Mouse (Mus musculus): ENCODE results near the gene Map7. TPM values are rescaled to one million over a fixed set of nuclear protein-coding genes. Genes with fewer than 3 reads are reported as not detected.

Gene Map7
- polyA plus RNA-seq, 1 experiment from 2014 or later = 7.4 TPM

DNA sequence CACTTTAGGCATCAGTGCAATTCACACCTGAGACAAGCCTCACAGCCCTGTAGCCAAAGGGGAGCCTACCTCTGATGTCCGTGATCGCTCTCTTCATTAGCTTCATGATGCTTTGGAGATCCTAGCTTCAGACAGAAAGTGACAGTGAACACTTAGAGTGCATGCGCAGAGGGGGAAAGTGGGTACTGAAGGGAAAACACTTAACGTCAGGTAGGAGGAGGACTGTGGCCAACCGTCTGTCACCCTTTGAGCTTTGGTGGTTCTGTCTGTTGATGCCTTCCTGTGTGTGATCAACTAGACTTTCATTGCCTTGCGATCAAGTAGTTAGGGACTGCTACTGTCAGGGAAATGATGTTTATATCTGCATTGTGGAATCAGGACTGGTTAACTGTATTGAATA, 114.6 kb downstream of the Map7 start:
- H3K9me3 ChIP-seq (replicated peaks) = no peaks in the 10 kb centered on the region
- H3K4me1 ChIP-seq (replicated peaks) = peaks cover under 1% of the 10 kb centered on the region; the same call in 1 of the 2 replicates
- H3K4me3 ChIP-seq = no peak overlapping the region
- no peaks in the 10 kb centered on the region for H3K36me3 ChIP-seq
- no peak overlapping the region for H3K27ac ChIP-seq (ENCODE audit: poor library complexity, severe bottlenecking)
- ATAC-seq (ENCODE audit: insufficient number of reproducible peaks, low FRiP score) = no peak
- no peaks in the 10 kb centered on the region for H3K27me3 ChIP-seq (replicated peaks)
- H3K9ac ChIP-seq = no peak overlapping the region
- 84% methylated on average over 6 of the region's 6 CpGs for WGBS
- H3K4me2 ChIP-seq = no peak overlapping the region

DNA sequence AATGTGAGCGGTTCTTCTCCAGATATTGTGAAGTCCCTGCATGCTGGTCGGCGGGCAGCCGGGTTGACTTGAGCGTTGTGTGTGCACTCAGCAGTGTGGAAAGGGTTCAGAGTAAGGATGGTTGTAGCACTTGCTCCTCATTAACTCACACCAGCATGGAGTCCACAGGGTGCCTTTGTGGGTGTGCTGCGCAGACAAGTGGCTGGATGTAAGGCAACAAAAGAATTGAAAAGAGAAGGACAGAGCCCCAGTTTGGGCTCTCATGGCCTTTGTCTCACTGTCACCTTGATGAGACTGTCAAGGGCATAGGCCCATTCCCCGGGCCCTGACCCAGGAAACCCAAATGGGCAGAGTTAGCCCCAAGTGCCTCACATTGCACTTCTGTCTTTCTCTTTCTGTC, 116.2 kb downstream of the Map7 start:
- Histone ChIP-seq H3K27me3 (replicated peaks) (no peaks in the 10 kb centered on the region), H3K27ac (ENCODE audit: poor library complexity, severe bottlenecking) (no peak overlapping the region), H3K9me3 (replicated peaks) (no peaks in the 10 kb centered on the region), H3K9ac (no peak overlapping the region), H3K4me2 (no peak overlapping the region), H3K4me3 (no peak overlapping the region), H3K4me1 (replicated peaks) (no peaks in the 10 kb centered on the region; the same call in 1 of the 2 replicates), H3K36me3 (no peaks in the 10 kb centered on the region)
- WGBS = 89% methylated on average over 7 of the region's 7 CpGs
- no peak for ATAC-seq (ENCODE audit: insufficient number of reproducible peaks, low FRiP score)

DNA sequence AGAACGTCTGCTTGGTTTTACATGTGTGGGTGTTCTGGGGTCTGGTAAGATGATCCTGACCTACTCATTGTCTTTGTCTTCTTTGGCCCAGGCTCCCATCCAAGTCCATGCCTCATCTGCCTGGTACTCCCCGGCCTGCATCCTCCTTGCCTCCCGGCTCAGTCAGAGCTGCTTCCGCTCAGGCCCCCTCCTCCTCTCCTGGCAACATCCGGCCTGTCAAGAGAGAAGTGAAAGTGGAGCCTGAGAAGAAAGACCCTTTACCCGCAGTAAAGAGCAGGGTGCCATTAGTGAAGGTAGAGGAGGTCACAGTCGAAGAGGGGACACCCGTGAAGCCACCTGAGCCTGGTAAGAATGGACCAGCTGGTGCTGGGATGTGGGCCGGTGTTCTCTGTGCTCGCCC, 118.8 kb downstream of the Map7 start:
- no peak overlapping the region for H3K9ac ChIP-seq
- WGBS = 64% methylated on average over 10 of the region's 10 CpGs
- peaks cover 2% of the 10 kb centered on the region; the same call in 1 of the 2 replicates for H3K36me3 ChIP-seq
- no peak overlapping the region for H3K4me2 ChIP-seq
- H3K27ac ChIP-seq (ENCODE audit: poor library complexity, severe bottlenecking) = no peak overlapping the region
- H3K4me3 ChIP-seq = no peak overlapping the region
- H3K4me1 ChIP-seq (replicated peaks) = no peaks in the 10 kb centered on the region; the same call in 1 of the 2 replicates
- no peaks in the 10 kb centered on the region for H3K27me3 ChIP-seq (replicated peaks)
- no peak for ATAC-seq (ENCODE audit: insufficient number of reproducible peaks, low FRiP score)
- peaks cover 2% of the 10 kb centered on the region; the same call in 1 of the 2 replicates for H3K9me3 ChIP-seq (replicated peaks)

DNA sequence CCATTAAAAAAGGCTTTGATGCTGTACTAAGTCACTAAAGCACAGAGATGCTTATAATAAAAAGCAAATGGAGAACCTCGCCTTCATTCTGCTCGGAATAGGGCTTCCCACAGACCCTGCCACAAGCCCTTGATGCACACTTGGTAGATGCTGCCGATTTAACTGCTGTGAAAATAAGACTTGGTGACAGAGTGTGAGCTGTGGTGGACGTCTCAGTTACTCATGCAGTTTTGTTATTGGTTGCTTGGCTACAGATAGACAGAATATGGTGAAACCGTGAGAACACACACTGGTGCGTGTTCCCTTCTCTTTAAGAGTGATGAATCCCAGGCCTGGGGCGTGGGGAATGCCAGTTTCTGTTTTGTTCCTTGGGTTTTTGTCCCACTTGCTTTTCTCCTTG, 120.7 kb downstream of the Map7 start:
- WGBS = 59% methylated on average over 7 of the region's 7 CpGs
- peaks cover 9% of the 10 kb centered on the region; the same call in 1 of the 2 replicates for H3K4me1 ChIP-seq (replicated peaks)
- no peak overlapping the region for H3K4me2 ChIP-seq
- peaks cover 2% of the 10 kb centered on the region; the same call in 1 of the 2 replicates for H3K36me3 ChIP-seq
- H3K9me3 ChIP-seq (replicated peaks) = peaks cover 3% of the 10 kb centered on the region; the same call in 1 of the 2 replicates
- no peak for ATAC-seq (ENCODE audit: insufficient number of reproducible peaks, low FRiP score)
- H3K4me3 ChIP-seq = no peak overlapping the region
- 0 out of 2 replicates have a peak, but pooled peaks cover 5% of the 10 kb centered on the region for H3K27me3 ChIP-seq (replicated peaks)
- no peak overlapping the region for H3K9ac ChIP-seq
- H3K27ac ChIP-seq (ENCODE audit: poor library complexity, severe bottlenecking) = no peak overlapping the region

DNA sequence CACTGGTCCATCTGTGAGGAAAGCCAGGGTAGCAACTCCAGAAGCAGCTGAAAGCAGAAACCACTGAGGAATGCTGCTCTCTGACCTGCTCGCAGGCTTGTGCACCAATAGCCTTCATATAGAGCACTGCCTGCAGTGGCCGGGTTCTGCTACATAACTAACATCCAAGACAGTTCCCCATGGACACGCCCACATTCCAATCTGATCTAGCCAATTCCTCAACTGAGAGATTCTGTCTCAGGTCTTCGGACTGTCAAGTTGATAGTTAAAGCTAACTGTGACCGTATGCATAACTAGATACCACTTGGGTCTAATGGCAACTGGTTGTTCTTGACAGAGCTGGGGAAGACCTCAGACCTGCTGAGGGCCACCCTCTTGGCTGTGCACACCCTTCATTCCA, 124.1 kb downstream of the Map7 start:
- ATAC-seq (ENCODE audit: insufficient number of reproducible peaks, low FRiP score) = no peak
- Histone ChIP-seq H3K4me2 (no peak overlapping the region), H3K9me3 (replicated peaks) (peaks cover 3% of the 10 kb centered on the region; the same call in 1 of the 2 replicates), H3K4me1 (replicated peaks) (peaks cover 17% of the 10 kb centered on the region), H3K27ac (ENCODE audit: poor library complexity, severe bottlenecking) (no peak overlapping the region), H3K36me3 (peaks cover 2% of the 10 kb centered on the region; the same call in 1 of the 2 replicates), H3K4me3 (no peak overlapping the region), H3K9ac (no peak overlapping the region), H3K27me3 (replicated peaks) (0 out of 2 replicates have a peak, but pooled peaks cover 5% of the 10 kb centered on the region)
- 87% methylated on average over 5 of the region's 5 CpGs for WGBS

DNA sequence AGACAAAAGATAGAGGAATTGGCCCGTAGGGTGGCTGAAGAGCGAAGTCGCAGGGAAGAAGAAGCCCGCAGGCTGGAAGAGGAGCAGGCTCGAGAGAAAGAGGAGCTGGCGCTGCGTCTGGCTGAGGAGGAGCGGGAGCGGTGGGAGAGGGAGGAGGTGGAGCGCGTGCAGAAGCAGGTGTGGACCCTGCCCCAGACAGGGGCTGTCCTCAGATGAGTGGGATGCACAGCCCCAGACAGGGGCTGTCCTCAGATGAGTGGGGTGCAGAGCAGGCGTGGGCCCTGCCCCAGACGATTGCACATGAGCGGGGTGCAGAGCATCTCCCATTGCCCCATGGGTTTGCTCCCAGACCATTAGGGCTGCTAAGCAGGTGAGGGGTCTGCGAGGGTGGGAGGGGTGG, 125.0 kb downstream of the Map7 start:
- H3K9me3 ChIP-seq (replicated peaks) = peaks cover 3% of the 10 kb centered on the region; the same call in 1 of the 2 replicates
- ATAC-seq (ENCODE audit: insufficient number of reproducible peaks, low FRiP score) = peak; percentile 43; the same call in 1 of the 2 replicates
- WGBS = 60% methylated on average over 15 of the region's 15 CpGs

DNA sequence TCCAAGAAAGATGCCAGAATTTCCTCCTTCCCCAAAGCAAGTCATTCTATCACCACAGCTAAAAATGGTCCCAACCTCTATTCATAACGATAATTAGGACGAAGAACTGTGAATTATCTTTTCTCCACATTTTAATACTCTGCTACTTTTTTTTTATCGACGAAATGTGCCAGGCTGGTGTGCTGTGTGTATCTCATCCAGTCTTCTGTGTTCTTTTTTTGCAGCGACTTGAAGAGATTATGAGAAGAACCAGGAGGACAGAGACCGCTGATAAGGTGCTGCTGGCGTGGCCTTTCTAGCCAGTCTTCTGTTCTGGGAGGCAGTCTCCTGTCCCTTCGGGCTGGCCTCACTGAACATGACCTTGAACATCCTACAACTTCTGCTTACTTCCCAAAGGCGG, 125.8 kb downstream of the Map7 start:
- Histone ChIP-seq H3K4me3 (no peak overlapping the region), H3K4me1 (replicated peaks) (peaks cover 17% of the 10 kb centered on the region), H3K4me2 (no peak overlapping the region), H3K9me3 (replicated peaks) (peaks cover 3% of the 10 kb centered on the region; the same call in 1 of the 2 replicates), H3K27me3 (replicated peaks) (0 out of 2 replicates have a peak, but pooled peaks cover 5% of the 10 kb centered on the region), H3K27ac (ENCODE audit: poor library complexity, severe bottlenecking) (no peak overlapping the region; the same call in 1 of the 2 replicates), H3K36me3 (peaks cover 6% of the 10 kb centered on the region; the same call in 1 of the 2 replicates), H3K9ac (no peak overlapping the region)
- no peak for ATAC-seq (ENCODE audit: insufficient number of reproducible peaks, low FRiP score)
- 47% methylated on average over 9 of the region's 9 CpGs for WGBS

More for the DNA sequence above, 125.0 kb downstream of the Map7 start:
- peaks cover 4% of the 10 kb centered on the region; the same call in 1 of the 2 replicates for H3K36me3 ChIP-seq
- H3K4me2 ChIP-seq = no peak overlapping the region
- H3K4me1 ChIP-seq (replicated peaks) = peaks cover 17% of the 10 kb centered on the region
- H3K27ac ChIP-seq (ENCODE audit: poor library complexity, severe bottlenecking) = no peak overlapping the region
- 0 out of 2 replicates have a peak, but pooled peaks cover 5% of the 10 kb centered on the region for H3K27me3 ChIP-seq (replicated peaks)
- H3K9ac ChIP-seq = no peak overlapping the region
- no peak overlapping the region for H3K4me3 ChIP-seq

DNA sequence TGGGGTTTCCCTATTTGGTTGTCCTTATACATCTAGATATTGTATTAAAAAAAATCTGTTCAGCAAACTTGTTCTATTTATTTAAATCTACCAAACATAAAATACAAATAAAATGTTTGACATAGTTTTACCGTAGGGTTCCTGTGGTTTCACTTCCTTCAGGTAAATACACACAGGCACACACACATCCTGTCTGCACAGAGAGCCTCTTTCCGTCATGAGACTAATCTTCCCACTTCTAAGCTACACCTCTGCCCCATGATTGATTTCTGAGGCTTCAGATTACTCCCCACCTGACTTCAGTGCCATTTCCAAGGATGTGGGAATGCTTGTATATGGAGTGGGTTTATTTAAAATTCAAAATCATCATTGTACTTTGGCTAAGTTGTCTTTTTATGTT, 133.2 kb downstream of the Map7 start:
- Histone ChIP-seq H3K9me3 (replicated peaks) (no peaks in the 10 kb centered on the region), H3K4me3 (no peak overlapping the region), H3K27me3 (replicated peaks) (no peaks in the 10 kb centered on the region), H3K4me1 (replicated peaks) (peaks cover 23% of the 10 kb centered on the region), H3K9ac (no peak overlapping the region), H3K4me2 (no peak overlapping the region), H3K36me3 (0 out of 2 replicates have a peak, but pooled peaks cover 4% of the 10 kb centered on the region), H3K27ac (ENCODE audit: poor library complexity, severe bottlenecking) (no peak overlapping the region)
- WGBS = 59% methylated on average over 2 of the region's 2 CpGs
- no peak for ATAC-seq (ENCODE audit: insufficient number of reproducible peaks, low FRiP score)

DNA sequence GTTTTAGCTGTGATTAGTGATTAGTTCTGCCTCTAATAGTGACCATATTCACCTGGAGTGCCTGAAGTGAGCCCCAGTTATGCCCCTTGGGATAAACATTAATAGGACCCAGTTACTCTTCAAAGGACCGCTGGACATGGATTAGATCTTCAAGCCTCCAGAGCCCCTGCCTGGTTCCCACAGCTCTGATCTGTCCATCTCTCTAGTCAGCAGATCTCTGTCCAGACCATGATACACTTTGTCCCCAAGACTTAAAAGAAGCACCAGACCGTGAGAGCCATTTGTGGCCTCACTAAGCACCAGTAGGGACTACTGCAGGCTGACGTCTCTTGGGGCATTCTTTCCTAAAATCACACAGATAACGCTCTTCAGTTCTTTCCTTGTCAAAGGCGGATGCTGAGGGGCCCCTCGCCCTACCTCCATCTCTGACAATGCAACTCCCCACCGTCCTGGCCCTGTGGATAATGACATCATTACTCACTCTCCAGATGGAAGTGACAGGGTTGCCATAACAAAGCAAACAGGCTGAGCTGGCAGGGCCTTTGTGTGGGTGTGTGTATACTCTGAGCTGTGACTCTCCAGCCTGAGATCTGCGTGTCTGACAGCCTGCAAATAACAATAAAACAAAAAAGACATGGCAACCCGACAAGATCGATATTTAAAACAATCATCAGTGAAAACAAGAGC, 137.2 kb downstream of the Map7 start:
- WGBS = 18% methylated on average over 10 of the region's 10 CpGs
- ATAC-seq (ENCODE audit: insufficient number of reproducible peaks, low FRiP score) = peak; percentile 82
- Histone ChIP-seq H3K27me3 (replicated peaks) (no peaks in the 10 kb centered on the region), H3K4me2 (peak overlapping the region; percentile 27), H3K4me1 (replicated peaks) (peaks cover 32% of the 10 kb centered on the region), H3K27ac (ENCODE audit: poor library complexity, severe bottlenecking) (peak overlapping the region; percentile 55), H3K9ac (no peak overlapping the region), H3K9me3 (replicated peaks) (no peaks in the 10 kb centered on the region), H3K4me3 (no peak overlapping the region), H3K36me3 (no peaks in the 10 kb centered on the region)

DNA sequence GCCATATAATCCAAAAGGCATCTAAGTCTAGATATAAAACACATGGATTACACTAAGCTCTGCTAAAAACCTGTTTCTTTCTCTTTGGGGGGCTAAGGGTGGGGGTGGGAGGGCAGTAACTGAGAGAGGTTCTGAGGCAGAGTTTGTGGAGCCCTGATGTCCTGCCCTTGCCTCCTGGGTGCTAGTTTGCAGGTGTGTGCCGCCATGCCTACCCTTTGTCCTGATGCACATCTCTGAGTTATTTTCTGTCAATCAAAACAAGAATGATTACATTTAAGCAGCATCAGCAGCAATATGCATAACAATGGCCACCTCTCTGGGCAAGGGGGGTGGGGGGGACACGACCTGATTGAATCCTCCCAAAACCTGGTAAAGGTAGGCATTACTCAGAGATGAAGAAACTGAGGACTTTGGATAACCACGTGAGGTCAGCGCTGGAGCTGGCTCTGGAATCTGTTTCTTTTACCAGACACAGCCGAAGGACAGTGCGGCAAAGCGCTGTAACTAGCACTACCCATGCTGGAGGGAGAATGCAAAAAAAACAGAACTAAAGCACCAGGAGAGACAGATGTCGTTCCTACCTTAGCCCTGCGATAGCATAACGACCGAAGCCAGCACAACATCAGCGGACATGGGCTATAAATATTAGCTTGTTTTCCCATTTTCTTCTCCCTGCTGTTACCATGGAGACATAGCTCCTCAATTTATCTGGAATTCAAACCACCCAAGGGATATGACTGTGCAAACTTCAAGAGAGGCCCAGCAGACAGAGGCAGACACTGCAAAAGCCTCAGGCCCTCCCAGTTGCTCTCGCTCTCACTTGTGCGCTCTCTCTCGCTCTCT, 137.9 kb downstream of the Map7 start:
- Histone ChIP-seq H3K9ac (0 out of 2 replicates have a peak overlapping the region, but pooled peaks have one; percentile 32), H3K36me3 (no peaks in the 10 kb centered on the region), H3K4me3 (no peak overlapping the region), H3K4me2 (no peak overlapping the region), H3K4me1 (replicated peaks) (peaks cover 38% of the 10 kb centered on the region), H3K27me3 (replicated peaks) (no peaks in the 10 kb centered on the region), H3K9me3 (replicated peaks) (no peaks in the 10 kb centered on the region), H3K27ac (ENCODE audit: poor library complexity, severe bottlenecking) (peak overlapping the region; percentile 14; the same call in 1 of the 2 replicates)
- no peak for ATAC-seq (ENCODE audit: insufficient number of reproducible peaks, low FRiP score)
- WGBS = 52% methylated on average over 15 of the region's 15 CpGs

DNA sequence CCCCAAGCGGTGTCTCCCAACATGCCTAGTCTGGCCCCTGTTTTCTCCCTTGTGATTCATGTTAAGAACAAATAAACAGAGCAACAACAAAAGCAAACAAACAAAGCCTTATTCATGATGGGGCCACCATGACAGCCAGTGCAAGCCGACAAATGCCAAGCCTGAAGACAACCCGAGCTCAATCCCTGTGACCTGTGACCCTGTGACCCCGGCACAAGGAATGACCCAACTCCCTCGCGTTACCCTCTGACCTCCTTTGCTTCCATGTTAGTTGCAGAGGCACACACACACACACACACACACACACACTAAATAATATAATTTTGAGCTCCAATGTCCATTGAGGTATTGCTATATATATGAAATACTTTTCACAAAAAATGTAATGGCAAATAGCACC, 139.1 kb downstream of the Map7 start:
- Histone ChIP-seq H3K9ac (no peak overlapping the region), H3K4me3 (no peak overlapping the region), H3K36me3 (no peaks in the 10 kb centered on the region), H3K4me1 (replicated peaks) (peaks cover 34% of the 10 kb centered on the region), H3K4me2 (no peak overlapping the region), H3K27me3 (replicated peaks) (no peaks in the 10 kb centered on the region), H3K27ac (ENCODE audit: poor library complexity, severe bottlenecking) (no peak overlapping the region), H3K9me3 (replicated peaks) (no peaks in the 10 kb centered on the region)
- WGBS = 83% methylated on average over 6 of the region's 6 CpGs
- ATAC-seq (ENCODE audit: insufficient number of reproducible peaks, low FRiP score) = no peak

Measured in heart, embryonic 12.5 days (tissue).